Mouse (Mus musculus) gastrocnemius, postnatal 10 days (tissue): ENCODE measurements around the gene Zfp772. TPM values are rescaled to one million over a fixed set of nuclear protein-coding genes. Genes with fewer than 3 reads are reported as not detected.
"Not testable (repeated sequence)": the region's sequence is repeated elsewhere in the genome, so short reads cannot be mapped to it uniquely, and the experiment has no call there.

Experiments
- DNase-seq: peaks from one replicate; pipeline ENCODE4 v3.0.0; 2021; ENCODE audit warnings: mixed read lengths
- long read RNA-seq, 2 experiments: library from polyadenylated mRNA; stranded (forward); transcript quantifications; one replicate each; pipeline ENCODE4 v2.0.0; 2021
- total RNA-seq, 2 experiments: library from RNA; stranded (reverse); gene quantifications; 2 replicates each; pipeline ENCODE4 v1.2.3; 2021

The Zfp772 gene
- 1 to 10 TPM; 1.9 to 2.5 TPM for total RNA-seq
- long read RNA-seq, experiment 1, transcript Zfp772-201 (5 exons, 2,777 nt) = major isoform, 6 of 6 reads
- long read RNA-seq, experiment 1, partial matches to known transcripts = 0 of 6 reads
- long read RNA-seq, experiment 1, other reads (novel, unspliced or antisense) = 0 of 6 reads
- long read RNA-seq, experiment 2, partial matches to known transcripts = 0 of 2 reads
- long read RNA-seq, experiment 2, other reads (novel, unspliced or antisense) = 1 of 2 reads

- DNase-seq = not testable (repeated sequence)
These were observed at the start of gene Zfp772 for GRCm38 (mm10) chr7:7209313-7210151. Gene Zfp772, minus strand, starts transcription at chr7:7209998.

- DNase-seq = not testable (repeated sequence)
These were observed 37.4 kb upstream of the Zfp772 start, which contains the start of gene Vmn2r29 for GRCm38 (mm10) chr7:7247228-7247627. Gene Vmn2r29, minus strand, starts transcription at chr7:7247328.

GRCm38 (mm10) chr7:7188191-7188942, 21.4 kb downstream of the Zfp772 start:
- peak; percentile 60 for DNase-seq

GRCm38 (mm10) chr7:7187417-7188190, 22.2 kb downstream of the Zfp772 start:
- DNase-seq = no peak

GRCm38 (mm10) chr7:7185897-7186296, 23.9 kb downstream of the Zfp772 start:
- no peak for DNase-seq

- DNase-seq = peak; percentile 11
These were observed 38.3 kb downstream of the Zfp772 start, which contains the start of gene Zfp418 for GRCm38 (mm10) chr7:7171227-7172147. Gene Zfp418, plus strand, starts transcription at chr7:7171330.

Other genes with a start within 250 kb of the Zfp772 start
- not detected for gene Aurkc, start 214.7 kb downstream of the Zfp772 start, total RNA-seq
- 1 to 10 TPM; 2.7 to 3.2 TPM for gene Zfp954, start 88.5 kb downstream of the Zfp772 start, total RNA-seq
- under 1 TPM; 0.16 to 0.21 TPM for gene Zfp773, start 73.2 kb downstream of the Zfp772 start, total RNA-seq
- gene Zfp418, start 38.7 kb downstream of the Zfp772 start, total RNA-seq = 1 to 10 TPM; 1.1 to 1.6 TPM
- gene Vmn2r29, start 37.3 kb upstream of the Zfp772 start, total RNA-seq = under 1 TPM in 1 of 2 experiments, not detected in 1; 0.23 TPM
- gene Gm45844, start 68.3 kb upstream of the Zfp772 start, total RNA-seq = 1 to 10 TPM in 1 of 2 experiments, under 1 TPM in 1; 0.31 to 2.1 TPM
- 10 to 100 TPM; 23.4 to 26.8 TPM for gene Clcn4, start 90.9 kb upstream of the Zfp772 start, total RNA-seq
- not detected for gene Vmn2r30, start 127.6 kb upstream of the Zfp772 start, total RNA-seq
- not detected for gene Gm45783, start 164.6 kb upstream of the Zfp772 start, total RNA-seq
- gene Vmn2r31, start 189.7 kb upstream of the Zfp772 start, total RNA-seq = not detected